Mouse (Mus musculus) MEL (cell line): Measurements from ENCODE around the gene Inpp4b. TPM values are rescaled to one million over a fixed set of nuclear protein-coding genes. Genes with fewer than 3 reads are reported as not detected.
A peak's percentile ranks its signal among the peaks of the same experiment; 100 is the strongest.

Experiments used
- DNase-seq: peaks from one replicate; pipeline ENCODE4 v3.0.0; 2011; ENCODE audit warnings: low read depth, low spot score
- H3K27ac ChIP-seq: 2 replicates; pipeline ENCODE4 v1.5.1; 2012; ENCODE audit warnings: low read depth, mild to moderate bottlenecking, control low read depth, low read length, moderate library complexity; ENCODE audit not compliant: control insufficient read depth
- H3K27me3 ChIP-seq, 2 experiments: fragments of 150-350 bp in 1 of 2; sonication (generic) in 1 of 2; 2 replicates each; pipeline ENCODE4 v1.6.1; 2012; ENCODE audit warnings: low read length in 2 of 2, mild to moderate bottlenecking in 2 of 2, improper control_type of control experiment in 1 of 2, moderate library complexity in 1 of 2; ENCODE audit not compliant: insufficient read depth in 2 of 2, control insufficient read depth in 1 of 2
- H3K36me3 ChIP-seq, 2 experiments: 2 replicates each; pipeline ENCODE4 v1.6.1; 2012 to 2014; ENCODE audit warnings: low read length in 2 of 2, improper control_type of control experiment in 1 of 2, inconsistent platforms in 1 of 2, mild to moderate bottlenecking in 1 of 2; ENCODE audit not compliant: insufficient read depth in 2 of 2, control insufficient read depth in 1 of 2
- H3K4me1 ChIP-seq, 2 experiments: fragments of 150-350 bp in 1 of 2; sonication (generic) in 1 of 2; 2 replicates each; pipeline ENCODE4 v1.6.1; 2012; ENCODE audit warnings: low read length in 2 of 2, improper control_type of control experiment in 1 of 2, mild to moderate bottlenecking in 1 of 2; ENCODE audit not compliant: insufficient read depth in 2 of 2, control insufficient read depth in 1 of 2
- H3K4me3 ChIP-seq, 2 experiments: fragments of 150-350 bp in 1 of 2; sonication (generic) in 1 of 2; 2 replicates each; pipeline ENCODE4 v1.5.1; 2012; ENCODE audit warnings: low read depth in 2 of 2, low read length in 2 of 2, mild to moderate bottlenecking in 2 of 2, moderate library complexity in 2 of 2, control low read depth in 1 of 2, improper control_type of control experiment in 1 of 2; ENCODE audit not compliant: control insufficient read depth in 1 of 2, insufficient read depth in 1 of 2
- H3K79me2 ChIP-seq: 2 replicates; pipeline ENCODE4 v1.6.1; 2012; ENCODE audit warnings: mild to moderate bottlenecking, low read length, moderate library complexity; ENCODE audit not compliant: control insufficient read depth, poor library complexity, insufficient read depth
- H3K9ac ChIP-seq: 2 replicates; pipeline ENCODE4 v1.6.1; 2012; ENCODE audit warnings: low read depth, mild to moderate bottlenecking, control low read depth, low read length, moderate library complexity; ENCODE audit not compliant: control insufficient read depth, poor library complexity, severe bottlenecking
- H3K9me3 ChIP-seq: fragments of 150-350 bp; sonication (generic); replicated peaks from 2 replicates; pipeline ENCODE4 v1.6.1; 2012; ENCODE audit warnings: mild to moderate bottlenecking, low read length, improper control_type of control experiment, moderate library complexity; ENCODE audit not compliant: insufficient read depth
- CHD1 ChIP-seq: IDR thresholded peaks from 2 replicates; pipeline ENCODE4 v1.6.1; 2012; ENCODE audit warnings: low read depth, mild to moderate bottlenecking, inconsistent platforms, low read length, improper control_type of control experiment
- CTCF ChIP-seq, 3 experiments: IDR thresholded peaks in 2 of 3; conservative IDR thresholded peaks in 1 of 3; 2 replicates each; pipeline ENCODE4 v1.5.1; 2011 to 2012; ENCODE audit warnings: low read length in 3 of 3, low read depth in 2 of 3, mild to moderate bottlenecking in 2 of 3, improper control_type of control experiment in 1 of 3, inconsistent platforms in 1 of 3, mixed read lengths in 1 of 3, moderate library complexity in 1 of 3; ENCODE audit not compliant: control insufficient read depth in 1 of 3, insufficient read depth in 1 of 3, poor library complexity in 1 of 3, severe bottlenecking in 1 of 3
- E2F4 ChIP-seq: IDR thresholded peaks from 2 replicates; pipeline ENCODE4 v1.6.1; 2011; ENCODE audit warnings: low read depth, low read length, improper control_type of control experiment, borderline replicate concordance
- ELF1 ChIP-seq: IDR thresholded peaks from 2 replicates; pipeline ENCODE4 v1.6.1; 2014; ENCODE audit warnings: low read depth, mild to moderate bottlenecking, inconsistent platforms, low read length, improper control_type of control experiment, moderate library complexity
- EP300 ChIP-seq, 2 experiments: IDR thresholded peaks; 2 replicates each; pipeline ENCODE4 v1.6.1; 2011; ENCODE audit warnings: improper control_type of control experiment in 2 of 2, low read length in 2 of 2, low read depth in 1 of 2, mild to moderate bottlenecking in 1 of 2
- ETS1 ChIP-seq: IDR thresholded peaks from 2 replicates; pipeline ENCODE4 v1.6.1; 2012; ENCODE audit warnings: low read depth, mild to moderate bottlenecking, inconsistent platforms, low read length, improper control_type of control experiment, moderate library complexity
- GATA1 ChIP-seq: IDR thresholded peaks from 2 replicates; pipeline ENCODE4 v1.6.1; 2011; ENCODE audit warnings: low read depth, low read length, improper control_type of control experiment
- JUND ChIP-seq: IDR thresholded peaks from 2 replicates; pipeline ENCODE4 v1.6.1; 2011; ENCODE audit warnings: low read depth, mild to moderate bottlenecking, improper control_type of control experiment, low read length
- MAFK ChIP-seq: IDR thresholded peaks from 2 replicates; pipeline ENCODE4 v1.6.1; 2011; ENCODE audit warnings: low read depth, mild to moderate bottlenecking, low read length, improper control_type of control experiment, borderline replicate concordance
- MAX ChIP-seq: IDR thresholded peaks from 2 replicates; pipeline ENCODE4 v1.6.1; 2011; ENCODE audit warnings: low read length, improper control_type of control experiment
- MAZ ChIP-seq: IDR thresholded peaks from 2 replicates; pipeline ENCODE4 v1.6.1; 2012; ENCODE audit warnings: low read depth, mild to moderate bottlenecking, inconsistent platforms, low read length, improper control_type of control experiment
- MEF2A ChIP-seq: IDR thresholded peaks from 2 replicates; pipeline ENCODE4 v1.6.1; 2014; ENCODE audit warnings: low read depth, mild to moderate bottlenecking, inconsistent platforms, low read length, improper control_type of control experiment; ENCODE audit not compliant: poor library complexity, insufficient replicate concordance, severe bottlenecking; ENCODE audit errors: extremely low read depth
- MXI1 ChIP-seq: IDR thresholded peaks from 2 replicates; pipeline ENCODE4 v1.6.1; 2011; ENCODE audit warnings: mild to moderate bottlenecking, low read depth, low read length, improper control_type of control experiment
- MYB ChIP-seq: IDR thresholded peaks from 2 replicates; pipeline ENCODE4 v1.6.1; 2011; ENCODE audit warnings: mild to moderate bottlenecking, low read depth, low read length, improper control_type of control experiment
- MYC ChIP-seq: IDR thresholded peaks from 2 replicates; pipeline ENCODE4 v1.6.1; 2011; ENCODE audit warnings: low read depth, mild to moderate bottlenecking, low read length, improper control_type of control experiment, moderate library complexity
- NRF1 ChIP-seq: IDR thresholded peaks from 2 replicates; pipeline ENCODE4 v1.6.1; 2014; ENCODE audit warnings: low read depth, mild to moderate bottlenecking, inconsistent platforms, low read length, improper control_type of control experiment, moderate library complexity; ENCODE audit not compliant: poor library complexity, insufficient read depth, severe bottlenecking
- POLR2AphosphoS2 ChIP-seq: IDR thresholded peaks from 2 replicates; pipeline ENCODE4 v1.6.1; 2011; ENCODE audit warnings: low read length, improper control_type of control experiment
- POLR2AphosphoS5 ChIP-seq: IDR thresholded peaks from 2 replicates; pipeline ENCODE4 v1.6.1; 2012; ENCODE audit warnings: low read depth, borderline replicate concordance, mild to moderate bottlenecking, inconsistent platforms, low read length, moderate library complexity, mixed read lengths
- RCOR1 ChIP-seq: IDR thresholded peaks from 2 replicates; pipeline ENCODE4 v1.6.1; 2012; ENCODE audit warnings: low read depth, mild to moderate bottlenecking, inconsistent platforms, low read length, improper control_type of control experiment
- SIN3A ChIP-seq: IDR thresholded peaks from 2 replicates; pipeline ENCODE4 v1.6.1; 2012; ENCODE audit warnings: low read length, improper control_type of control experiment, inconsistent platforms
- TAL1 ChIP-seq: IDR thresholded peaks from 2 replicates; pipeline ENCODE4 v1.6.1; 2012; ENCODE audit warnings: mild to moderate bottlenecking, inconsistent platforms, low read length, moderate library complexity, mixed read lengths
- TBP ChIP-seq: IDR thresholded peaks from 2 replicates; pipeline ENCODE4 v1.8.0; 2011; ENCODE audit warnings: low read depth, low read length, improper control_type of control experiment
- TCF12 ChIP-seq: IDR thresholded peaks from 2 replicates; pipeline ENCODE4 v1.6.1; 2014; ENCODE audit warnings: low read depth, mild to moderate bottlenecking, inconsistent platforms, low read length, improper control_type of control experiment, moderate library complexity
- USF1 ChIP-seq: IDR thresholded peaks from 2 replicates; pipeline ENCODE4 v1.6.1; 2014; ENCODE audit warnings: low read depth, mild to moderate bottlenecking, inconsistent platforms, low read length, improper control_type of control experiment, moderate library complexity
- ZC3H11A ChIP-seq: IDR thresholded peaks from 2 replicates; pipeline ENCODE4 v1.6.1; 2012; ENCODE audit warnings: low read depth, mild to moderate bottlenecking, inconsistent platforms, low read length, improper control_type of control experiment
- ZKSCAN1 ChIP-seq: IDR thresholded peaks from 2 replicates; pipeline ENCODE4 v1.6.1; 2012; ENCODE audit warnings: low read depth, mild to moderate bottlenecking, inconsistent platforms, low read length, improper control_type of control experiment, moderate library complexity
- ZMIZ1 ChIP-seq: IDR thresholded peaks from 2 replicates; pipeline ENCODE4 v1.6.1; 2012; ENCODE audit warnings: low read depth, mild to moderate bottlenecking, inconsistent platforms, low read length, improper control_type of control experiment, moderate library complexity
- ZNF384 ChIP-seq: IDR thresholded peaks from 2 replicates; pipeline ENCODE4 v1.6.1; 2012; ENCODE audit warnings: low read depth, mild to moderate bottlenecking, inconsistent platforms, low read length, improper control_type of control experiment
- polyA plus RNA-seq, 2 experiments: library from polyadenylated mRNA; stranded (reverse) in 1 of 2; unstranded in 1 of 2; fragments of >175 nt in 1 of 2; fragments of >200 nt in 1 of 2; gene quantifications; 2 replicates each; pipeline versions ENCODE4 v1.2.1 to v1.2.4; 2012; ENCODE audit warnings: low replicate concordance in 2 of 2, low read depth in 1 of 2; ENCODE audit not compliant: insufficient read length in 2 of 2, insufficient read depth in 1 of 2, missing spikeins in 1 of 2
- total RNA-seq: library from RNA; depleted of rRNA; stranded (reverse); fragments of 300-350 nt; gene quantifications from 2 replicates; pipeline ENCODE4 v1.2.3, GENCODE M21; 2012

Gene Inpp4b
- total and polyA plus RNA-seq, 3 experiments: 12.3 to 26.9 (median 13.6) TPM

GRCm38 (mm10) chr8:81774454-81774853 is 432.1 kb downstream of the Inpp4b start (continued):
- TF ChIP-seq ZNF384: 0 out of 2 replicates have a peak, but pooled peaks have one; percentile 38
- TF ChIP-seq GATA1: peak; percentile 99

GRCm38 (mm10) chr8:81776516-81777237 is 434.3 kb downstream of the Inpp4b start:
- Histone ChIP-seq H3K79me2 (peaks cover 9% of the 10 kb centered on the region), H3K27me3 (no peaks in the 10 kb centered on the region), H3K4me3 (no peak overlapping the region), H3K9ac (no peak overlapping the region), H3K9me3 (no peaks in the 10 kb centered on the region), H3K27ac (peak overlapping the region; percentile 81), H3K4me1 (peaks cover 51 to 60% of the 10 kb centered on the region in 2 experiments), H3K36me3 (peaks cover 0 to 75% of the 10 kb centered on the region in 2 experiments; a peak in 2 of 4 replicates)
- DNase-seq: peak; percentile 50
- TF ChIP-seq EP300 (IDR thresholded peaks at IDR 0.05; ENCODE audit: low read depth in 1 of 2, low read length in 2 of 2) (peak in 1 of 2 experiments; percentile 44; a peak in 1 of 4 replicates), MAFK (no peak)

GRCm38 (mm10) chr8:81777704-81778103 is 435.3 kb downstream of the Inpp4b start:
- peaks cover 52 to 54% of the 10 kb centered on the region in 2 experiments for H3K4me1 ChIP-seq
- no peak overlapping the region for H3K4me3 ChIP-seq
- H3K27me3 ChIP-seq: no peaks in the 10 kb centered on the region
- H3K27ac ChIP-seq: peak overlapping the region; percentile 89
- peak overlapping the region; percentile 31; the same call in 1 of the 2 replicates for H3K9ac ChIP-seq
- H3K9me3 ChIP-seq: no peaks in the 10 kb centered on the region
- H3K79me2 ChIP-seq: peaks cover 9% of the 10 kb centered on the region
- peaks cover 0 to 77% of the 10 kb centered on the region in 2 experiments; a peak in 2 of 4 replicates for H3K36me3 ChIP-seq
- peak; percentile 79 for DNase-seq
- TF ChIP-seq RCOR1 (no peak), POLR2AphosphoS5 (no peak), E2F4 (no peak), SIN3A (peak; percentile 32; the same call in 1 of the 2 replicates), USF1 (no peak), TBP (no peak), ETS1 (peak; percentile 80), MAZ (no peak), MAX (no peak), TAL1 (no peak), MAFK (no peak), ZKSCAN1 (no peak), JUND (no peak), MEF2A (no peak), MYC (peak; percentile 58; the same call in 1 of the 2 replicates), MXI1 (no peak), CHD1 (no peak), TCF12 (peak; percentile 64), CTCF (IDR thresholded peaks at IDR 0.05 in 2 of 3, conservative IDR thresholded peaks at IDR 0.05 in 1 of 3; ENCODE audit: control insufficient read depth in 1 of 3, insufficient read depth in 1 of 3, low read depth in 2 of 3, low read length in 3 of 3, poor library complexity in 1 of 3, severe bottlenecking in 1 of 3) (no peak), ZMIZ1 (no peak), MYB (0 out of 2 replicates have a peak, but pooled peaks have one; percentile 45), ZC3H11A (no peak), GATA1 (peak; percentile 78), ELF1 (no peak), ZNF384 (no peak), NRF1 (no peak), POLR2AphosphoS2 (no peak)
